Mouse (Mus musculus): Measurements from ENCODE around the gene Eme2. TPM values are rescaled to one million over a fixed set of nuclear protein-coding genes. Genes with fewer than 3 reads are reported as not detected.
A peak's percentile ranks its signal among the peaks of the same experiment; 100 is the strongest.
"Not testable (repeated sequence)": the region's sequence is repeated elsewhere in the genome, so short reads cannot be mapped to it uniquely, and the experiment has no call there.

The Eme2 gene
- 2.2 and 5.8 TPM in 2 replicates for total RNA-seq (2015)
- total RNA-seq (2017), result 13.5 and 17.4 TPM in 2 replicates

- ATAC-seq (ENCODE audit: poor library complexity, severe bottlenecking), result peak; percentile 45
Measured at GRCm38 (mm10) chr17:24894995-24895547, at the start of gene Eme2, which contains the start of gene Mrps34. Eme2 (minus strand) TSS chr17:24895087. Mrps34 (plus strand) TSS chr17:24895116.

- ATAC-seq (ENCODE audit: poor library complexity, severe bottlenecking), result not testable (repeated sequence)
Measured at GRCm38 (mm10) chr17:24943589-24943988, 48.7 kb upstream of the Eme2 start.

GRCm38 (mm10) chr17:24943036-24943435 is 48.1 kb upstream of the Eme2 start:
- ATAC-seq (ENCODE audit: poor library complexity, severe bottlenecking), result no peak

GRCm38 (mm10) chr17:24942453-24942852 is 47.6 kb upstream of the Eme2 start:
- peak; percentile 80 for ATAC-seq (ENCODE audit: poor library complexity, severe bottlenecking)

GRCm38 (mm10) chr17:24937266-24937665 is 42.4 kb upstream of the Eme2 start:
- no peak for ATAC-seq (ENCODE audit: poor library complexity, severe bottlenecking)

GRCm38 (mm10) chr17:24936259-24937237 is 41.7 kb upstream of the Eme2 start, which contains the start of gene Mapk8ip3:
Mapk8ip3 (minus strand) TSS chr17:24936977.
- peak; percentile 99 for ATAC-seq (ENCODE audit: poor library complexity, severe bottlenecking)

- no peak for ATAC-seq (ENCODE audit: poor library complexity, severe bottlenecking)
Measured at GRCm38 (mm10) chr17:24935666-24936065, 40.8 kb upstream of the Eme2 start.

GRCm38 (mm10) chr17:24934926-24935325 is 40.0 kb upstream of the Eme2 start:
- no peak for ATAC-seq (ENCODE audit: poor library complexity, severe bottlenecking)

- no peak for ATAC-seq (ENCODE audit: poor library complexity, severe bottlenecking)
Measured at GRCm38 (mm10) chr17:24933163-24933562, 38.3 kb upstream of the Eme2 start.

- no peak for ATAC-seq (ENCODE audit: poor library complexity, severe bottlenecking)
Measured at GRCm38 (mm10) chr17:24932431-24932830, 37.5 kb upstream of the Eme2 start.

- ATAC-seq (ENCODE audit: poor library complexity, severe bottlenecking), result no peak
Measured at GRCm38 (mm10) chr17:24929506-24929905, 34.6 kb upstream of the Eme2 start.

- no peak for ATAC-seq (ENCODE audit: poor library complexity, severe bottlenecking)
Measured at GRCm38 (mm10) chr17:24923246-24923645, 28.4 kb upstream of the Eme2 start.

- ATAC-seq (ENCODE audit: poor library complexity, severe bottlenecking), result no peak
Measured at GRCm38 (mm10) chr17:24913984-24914383, 19.1 kb upstream of the Eme2 start.

GRCm38 (mm10) chr17:24907591-24907990 is 12.7 kb upstream of the Eme2 start:
- ATAC-seq (ENCODE audit: poor library complexity, severe bottlenecking), result no peak

- no peak for ATAC-seq (ENCODE audit: poor library complexity, severe bottlenecking)
Measured at GRCm38 (mm10) chr17:24903767-24904166, 8.9 kb upstream of the Eme2 start.

- ATAC-seq (ENCODE audit: poor library complexity, severe bottlenecking), result no peak
Measured at GRCm38 (mm10) chr17:24902671-24903474, 8.0 kb upstream of the Eme2 start.

- no peak for ATAC-seq (ENCODE audit: poor library complexity, severe bottlenecking)
Measured at GRCm38 (mm10) chr17:24902124-24902523, 7.2 kb upstream of the Eme2 start.

GRCm38 (mm10) chr17:24900014-24900413 is 5.1 kb upstream of the Eme2 start:
- no peak for ATAC-seq (ENCODE audit: poor library complexity, severe bottlenecking)

GRCm38 (mm10) chr17:24899153-24899552 is 4.3 kb upstream of the Eme2 start:
- no peak for ATAC-seq (ENCODE audit: poor library complexity, severe bottlenecking)

GRCm38 (mm10) chr17:24898041-24898854 is 3.4 kb upstream of the Eme2 start:
- ATAC-seq (ENCODE audit: poor library complexity, severe bottlenecking), result no peak

All from megakaryocyte, adult 5-6 weeks (primary cell).